Mouse (Mus musculus) layer of hippocampus, adult 9-10 months (tissue): ENCODE measurements around the gene Ccl27a.
A peak's percentile ranks its signal among the peaks of the same experiment; 100 is the strongest.

ENCODE experiments used
- DNase-seq: peaks from one replicate; pipeline ENCODE4 v3.0.0; 2022; ENCODE audit warnings: low spot score

The Ccl27a gene

DNA sequence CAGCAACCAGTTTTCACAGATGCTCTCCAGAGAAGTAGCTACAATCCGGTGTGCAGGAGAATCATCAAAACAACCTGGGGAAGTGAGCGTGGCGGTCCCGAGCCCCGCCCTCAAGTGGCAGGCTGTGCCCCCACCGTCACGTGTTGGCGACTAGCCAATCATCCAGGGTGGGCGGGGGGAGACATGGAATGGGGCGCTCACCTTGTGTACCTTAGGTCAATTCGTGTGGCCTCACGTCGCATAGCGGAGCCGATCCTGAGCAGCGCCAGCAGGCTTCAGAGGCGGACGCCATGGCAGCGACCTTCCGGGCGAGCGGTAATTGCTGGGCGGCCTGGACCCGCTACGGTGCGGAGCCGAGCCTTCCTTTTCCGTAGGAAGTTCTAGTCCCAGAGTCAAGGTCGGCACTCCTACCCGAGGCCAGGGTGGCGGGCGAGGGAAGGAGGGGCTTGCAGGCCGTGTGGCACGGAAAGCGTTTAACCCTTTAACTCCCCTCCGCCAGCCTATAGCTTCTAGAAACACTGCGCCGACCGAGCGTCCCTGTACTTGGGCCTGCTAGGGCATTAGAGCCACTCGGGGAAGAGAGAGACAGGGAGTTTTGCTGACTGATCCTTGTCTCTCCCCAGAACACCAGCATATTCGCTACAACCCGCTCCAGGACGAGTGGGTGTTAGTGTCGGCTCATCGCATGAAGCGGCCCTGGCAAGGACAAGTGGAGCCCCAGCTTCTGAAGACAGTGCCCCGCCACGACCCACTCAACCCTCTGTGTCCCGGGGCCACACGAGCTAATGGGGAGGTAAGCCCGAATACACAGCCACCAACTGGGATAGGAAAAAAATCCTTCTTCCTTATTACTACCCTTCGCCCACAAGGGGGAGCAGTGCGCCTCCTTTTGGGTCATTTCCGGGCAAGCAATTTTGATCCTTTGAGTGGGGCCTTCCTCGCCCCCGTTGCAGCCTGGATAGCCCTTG lies 18.4 kb downstream of the Ccl27a start, which contains the start of gene Sigmar1:
Sigmar1 (minus strand) TSS at position 820 of the 968 bp plus-strand sequence.
- peak; percentile 66 for DNase-seq

DNA sequence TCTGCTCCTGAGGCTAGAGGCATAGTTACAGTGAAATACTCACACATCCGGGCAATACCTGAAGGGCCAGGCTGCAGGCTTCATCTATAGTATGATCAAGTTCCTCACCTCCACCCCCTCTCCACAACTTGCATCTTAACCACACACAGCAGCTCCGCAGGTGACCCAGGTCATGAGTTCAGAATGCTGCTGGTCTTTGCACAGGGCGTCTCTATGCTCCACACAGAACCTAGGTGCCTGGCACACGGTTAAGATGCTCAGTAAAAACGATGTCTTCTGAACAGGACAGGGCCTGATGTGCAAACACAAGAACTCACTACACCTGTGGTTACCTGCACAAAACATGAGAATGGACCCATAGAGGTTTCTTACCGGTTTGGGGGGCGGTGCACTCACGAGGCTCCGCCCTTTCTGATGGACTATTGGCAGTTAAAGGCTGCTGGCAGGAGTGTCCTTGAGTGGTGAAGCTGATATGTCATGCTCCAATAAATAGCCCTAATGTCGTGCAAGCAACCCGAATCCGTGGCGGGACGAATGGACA lies 19.2 kb downstream of the Ccl27a start, which contains the start of gene Galt:
Galt (plus strand) TSS at position 432 of the 541 bp plus-strand sequence.
- no peak for DNase-seq

DNA sequence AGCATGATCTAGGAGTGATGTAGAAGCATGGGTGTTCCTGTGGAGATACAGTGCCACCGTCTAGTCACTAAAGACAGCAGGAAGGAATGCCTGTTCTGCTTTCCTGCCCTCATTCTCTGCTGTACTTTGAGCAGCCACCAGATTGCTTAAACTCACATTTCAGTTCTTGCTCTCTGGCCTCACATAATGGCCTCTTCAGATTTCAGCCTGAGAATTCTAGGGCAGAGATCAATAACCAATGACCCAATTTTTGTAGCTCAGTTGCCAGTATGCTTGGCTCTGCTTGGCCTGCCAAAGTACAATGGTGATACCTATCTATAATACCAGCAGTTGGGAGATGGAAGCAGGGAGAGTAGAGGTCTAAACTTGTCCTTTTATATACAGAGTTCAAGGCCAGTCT lies 29.0 kb downstream of the Ccl27a start:
- no peak for DNase-seq

DNA sequence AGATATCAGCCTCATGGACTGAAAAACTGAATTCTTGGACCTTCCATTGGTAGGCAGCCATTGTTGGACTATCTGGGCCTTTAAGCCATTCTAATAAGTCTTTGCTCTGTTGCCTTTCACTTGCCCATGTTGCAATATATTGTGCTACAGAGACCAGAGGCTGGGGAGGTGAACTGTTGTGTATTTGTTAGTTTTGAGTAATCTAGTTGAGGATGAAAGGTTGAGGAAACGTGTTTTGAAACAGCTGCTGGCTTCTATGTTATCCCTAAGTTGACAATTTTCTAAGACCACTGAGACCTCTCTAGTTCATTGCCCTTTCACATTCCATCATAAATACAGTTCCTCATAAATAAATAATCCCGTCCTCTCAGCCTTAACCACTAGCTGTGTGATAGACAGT lies 29.9 kb downstream of the Ccl27a start:
- DNase-seq, result no peak

- DNase-seq, result peak; percentile 82
Measured at GRCm38 (mm10) chr4:41741158-41741560, 32.9 kb downstream of the Ccl27a start.

- DNase-seq, result no peak
Measured at GRCm38 (mm10) chr4:41740380-41741157, 33.5 kb downstream of the Ccl27a start.

- DNase-seq, result no peak
Measured at GRCm38 (mm10) chr4:41739260-41739659, 34.8 kb downstream of the Ccl27a start.

GRCm38 (mm10) chr4:41738256-41738603 lies 35.8 kb downstream of the Ccl27a start:
- no peak for DNase-seq

- peak; percentile 78 for DNase-seq
Measured at GRCm38 (mm10) chr4:41737602-41738255, 36.3 kb downstream of the Ccl27a start.

GRCm38 (mm10) chr4:41731052-41731765 lies 42.8 kb downstream of the Ccl27a start, which contains the start of gene Arid3c:
Gene Arid3c (minus strand): TSS chr4:41731142.
- DNase-seq, result no peak

DNA sequence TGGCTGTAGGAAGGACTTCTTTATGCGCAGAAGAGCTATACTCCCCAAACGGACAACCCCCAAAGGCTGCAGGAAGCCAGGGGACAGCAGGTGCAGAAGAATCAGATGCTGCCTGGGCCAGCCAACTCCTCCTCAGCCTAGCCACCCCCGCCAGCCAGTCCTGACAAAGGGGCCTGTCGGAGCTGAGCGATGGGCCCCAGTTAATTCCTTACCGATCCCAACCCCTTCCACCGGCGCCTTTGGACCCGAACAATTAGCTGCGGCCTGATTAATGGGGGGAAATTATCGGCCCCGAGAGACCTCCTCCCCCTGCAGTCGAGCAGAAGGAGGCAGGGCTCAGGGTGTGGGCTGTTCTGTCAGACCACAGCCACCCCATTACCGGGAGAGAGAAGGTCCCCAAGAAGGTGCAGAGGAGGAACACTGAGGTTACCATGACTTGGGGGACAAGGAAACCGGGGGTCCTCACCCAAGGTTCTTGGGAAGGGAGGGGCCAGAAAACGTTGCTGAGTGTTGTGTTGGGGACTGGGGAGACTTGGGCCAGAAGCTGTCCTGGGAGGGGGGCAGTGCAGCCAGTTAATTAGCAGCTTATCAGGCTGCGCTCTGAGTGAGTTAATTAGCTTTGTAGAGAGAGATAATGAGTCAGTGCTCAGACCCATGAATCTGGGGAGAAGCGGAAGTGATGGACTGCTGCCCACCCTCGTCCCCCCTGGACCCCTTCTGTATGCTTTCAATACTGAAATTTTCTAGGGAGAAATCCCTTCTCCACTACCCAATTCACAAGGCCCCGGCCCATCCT lies 47.0 kb downstream of the Ccl27a start:
- no peak for DNase-seq

- peak; percentile 93 for DNase-seq
Measured at GRCm38 (mm10) chr4:41722918-41723351, 51.1 kb downstream of the Ccl27a start, which contains the start of gene Dctn3. Gene Dctn3 (minus strand): TSS chr4:41723170.
